Mouse (Mus musculus) megakaryocyte-erythroid progenitor cell, adult 5 weeks (primary cell): ENCODE data around the gene Cpne9. TPM values are rescaled to one million over a fixed set of nuclear protein-coding genes. Genes with fewer than 3 reads are reported as not detected.

Experiments used
- polyA plus RNA-seq: library from polyadenylated mRNA; stranded (reverse); fragments of >175 nt; gene quantifications from 2 replicates; pipeline ENCODE4 v1.2.3, GENCODE M21; 2012

The Cpne9 gene
- 0.23 and 0.43 TPM in 2 replicates for polyA plus RNA-seq

GRCm38 (mm10) chr6:113282101-113282802 lies at the start of gene Cpne9:
Gene Cpne9 (plus strand): TSS chr6:113282307.

GRCm38 (mm10) chr6:113237542-113238270 lies 44.4 kb upstream of the Cpne9 start, which contains the start of gene Mtmr14:
Gene Mtmr14 (plus strand): TSS chr6:113237843.

GRCm38 (mm10) chr6:113306986-113307349 lies 24.9 kb downstream of the Cpne9 start, which contains the start of gene Brpf1:
Gene Brpf1 (plus strand): TSS chr6:113307137.

GRCm38 (mm10) chr6:113326533-113327315 lies 44.6 kb downstream of the Cpne9 start, which contains the start of gene Ogg1:
Gene Ogg1 (plus strand): TSS chr6:113326972.

GRCm38 (mm10) chr6:113343177-113344092 lies 61.3 kb downstream of the Cpne9 start, which contains the start of gene Camk1:
Gene Camk1 (minus strand): TSS chr6:113343984.

Other genes starting within 250 kb of the Cpne9 start
- gene Thumpd3, start 236.1 kb upstream of the Cpne9 start, polyA plus RNA-seq = 4.1 and 4.5 TPM in 2 replicates
- 64.9 and 74.0 TPM in 2 replicates for gene Setd5, start 204.9 kb upstream of the Cpne9 start, polyA plus RNA-seq
- gene Lhfpl4, start 86.9 kb upstream of the Cpne9 start, polyA plus RNA-seq = 0.02 and 0.06 TPM in 2 replicates
- 123 and 129 TPM in 2 replicates for gene Mtmr14, start 44.5 kb upstream of the Cpne9 start, polyA plus RNA-seq
- 59.8 and 81.0 TPM in 2 replicates for gene Brpf1, start 24.8 kb downstream of the Cpne9 start, polyA plus RNA-seq
- gene Ogg1, start 44.7 kb downstream of the Cpne9 start, polyA plus RNA-seq = 7.7 and 9.1 TPM in 2 replicates
- gene Camk1, start 61.7 kb downstream of the Cpne9 start, polyA plus RNA-seq = 18.7 and 21.9 TPM in 2 replicates
- gene Tada3, start 95.6 kb downstream of the Cpne9 start, polyA plus RNA-seq = 63.9 and 87.3 TPM in 2 replicates
- 311 and 382 TPM in 2 replicates for gene Arpc4, start 95.8 kb downstream of the Cpne9 start, polyA plus RNA-seq
- gene Ttll3, start 107.0 kb downstream of the Cpne9 start, polyA plus RNA-seq = 7.2 and 7.8 TPM in 2 replicates
- gene Rpusd3, start 137.0 kb downstream of the Cpne9 start, polyA plus RNA-seq = 77.9 and 81.6 TPM in 2 replicates
- not detected in 2 replicates for gene Cidec, start 153.5 kb downstream of the Cpne9 start, polyA plus RNA-seq
- 11.1 and 13.2 TPM in 2 replicates for gene Jagn1, start 160.3 kb downstream of the Cpne9 start, polyA plus RNA-seq
- gene Il17re, start 176.2 kb downstream of the Cpne9 start, polyA plus RNA-seq = 0.90 and 1.6 TPM in 2 replicates
- gene Il17rc, start 189.1 kb downstream of the Cpne9 start, polyA plus RNA-seq = 0.29 and 1.9 TPM in 2 replicates
- 37.0 and 42.1 TPM in 2 replicates for gene Creld1, start 201.0 kb downstream of the Cpne9 start, polyA plus RNA-seq
- 0.02 and 0.06 TPM in 2 replicates for gene Prrt3, start 219.6 kb downstream of the Cpne9 start, polyA plus RNA-seq
- gene Emc3, start 249.3 kb downstream of the Cpne9 start, polyA plus RNA-seq = 33.9 and 35.5 TPM in 2 replicates
- 1.6 and 2.2 TPM in 2 replicates for gene Fancd2, start 249.4 kb downstream of the Cpne9 start, polyA plus RNA-seq